Mouse (Mus musculus): ENCODE results near the gene Erbb4.

Gene Erbb4

GRCm38 (mm10) chr1:68089623-68090022, 1018.2 kb downstream of the Erbb4 start:
- DNase-seq (ENCODE audit: low spot score in 2 of 2): no peak

GRCm38 (mm10) chr1:68056494-68056893, 1051.4 kb downstream of the Erbb4 start:
- DNase-seq (ENCODE audit: low spot score in 2 of 2): no peak

GRCm38 (mm10) chr1:68054715-68055114, 1053.1 kb downstream of the Erbb4 start:
- no peak for DNase-seq (ENCODE audit: low spot score in 2 of 2)

GRCm38 (mm10) chr1:68049856-68050255, 1058.0 kb downstream of the Erbb4 start:
- no peak for DNase-seq (ENCODE audit: low spot score in 2 of 2)

DNA sequence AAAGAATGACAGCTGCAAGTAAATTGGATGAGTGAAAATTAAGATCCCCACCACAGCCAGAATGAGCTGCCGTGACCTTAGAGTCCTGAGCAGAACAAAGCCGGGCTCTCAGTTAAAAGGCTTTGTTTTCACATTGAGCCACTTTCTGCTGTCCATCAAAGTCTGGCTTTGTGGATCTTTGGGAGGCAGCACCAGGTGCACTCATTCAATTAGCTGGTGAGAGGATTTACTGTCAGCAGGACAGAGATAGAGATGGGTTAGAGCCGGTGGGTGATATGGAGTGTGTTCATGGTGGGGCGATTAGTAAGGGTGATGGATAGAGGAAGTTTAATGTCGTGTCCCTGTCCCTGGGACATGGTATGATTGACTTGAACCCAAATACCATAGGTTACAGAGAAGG, 1060.7 kb downstream of the Erbb4 start:
- DNase-seq (ENCODE audit: low spot score in 2 of 2): no peak

GRCm38 (mm10) chr1:68046551-68046970, 1061.3 kb downstream of the Erbb4 start:
- no peak for DNase-seq (ENCODE audit: low spot score in 2 of 2)

DNA sequence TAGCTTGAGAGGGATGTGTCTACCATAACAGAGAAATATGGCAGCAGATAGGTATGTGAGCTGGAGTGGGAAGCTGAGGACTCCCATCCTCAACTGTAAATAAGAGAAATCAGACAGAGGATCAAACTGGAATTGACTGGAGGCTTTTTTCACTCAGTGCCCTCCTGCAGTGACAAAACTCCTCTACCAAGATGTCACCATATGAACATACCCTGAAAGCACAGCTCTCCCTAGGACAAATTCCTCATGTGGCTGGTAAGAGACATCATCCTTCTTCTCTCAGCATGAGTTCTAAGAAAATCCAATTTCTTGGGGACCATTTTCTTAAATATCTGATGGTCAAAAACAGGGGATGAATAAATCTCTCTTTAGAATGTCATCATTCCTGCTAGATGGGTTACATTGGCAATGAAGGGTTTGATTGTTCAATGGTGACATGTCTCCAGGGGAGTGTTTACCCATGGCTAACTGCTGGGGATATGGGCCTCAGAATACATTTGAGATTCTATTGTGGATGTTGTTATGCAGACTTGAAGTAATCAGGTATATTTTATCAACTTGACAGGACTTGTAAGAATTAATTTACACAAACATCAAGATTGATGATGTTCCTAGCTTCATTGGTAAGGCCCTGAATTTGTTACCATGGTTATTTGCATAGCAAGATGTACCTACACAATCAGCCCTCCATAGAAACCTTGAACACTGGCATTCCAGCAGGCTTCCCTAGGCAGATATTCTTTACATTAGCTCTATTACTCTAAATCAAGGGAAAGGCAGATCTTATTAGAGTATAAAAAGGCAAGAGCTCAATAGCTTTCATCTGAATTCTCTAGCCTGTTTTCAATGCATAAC, 1083.5 kb downstream of the Erbb4 start:
- DNase-seq (ENCODE audit: low spot score in 2 of 2): no peak

DNA sequence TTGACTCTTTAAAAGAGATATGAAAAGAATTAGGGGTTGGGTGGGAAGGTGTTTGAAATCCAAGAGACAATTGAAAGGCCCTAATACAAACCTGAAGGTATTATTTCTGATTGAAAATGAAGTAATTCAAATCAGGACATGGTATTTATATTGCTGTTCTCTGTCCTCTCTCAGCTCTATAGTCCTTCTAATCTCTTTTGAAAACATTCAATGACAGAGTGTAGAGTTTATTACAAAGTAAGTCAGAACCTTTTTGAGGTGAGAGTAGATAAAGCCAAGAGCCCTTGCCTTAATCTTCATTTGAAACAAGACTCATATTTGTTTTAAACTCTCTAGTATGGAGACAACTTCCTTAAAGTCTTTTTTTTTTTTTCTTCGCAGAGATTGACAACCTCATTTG, 1087.8 kb downstream of the Erbb4 start:
- no peak for DNase-seq (ENCODE audit: low spot score in 2 of 2)

DNA sequence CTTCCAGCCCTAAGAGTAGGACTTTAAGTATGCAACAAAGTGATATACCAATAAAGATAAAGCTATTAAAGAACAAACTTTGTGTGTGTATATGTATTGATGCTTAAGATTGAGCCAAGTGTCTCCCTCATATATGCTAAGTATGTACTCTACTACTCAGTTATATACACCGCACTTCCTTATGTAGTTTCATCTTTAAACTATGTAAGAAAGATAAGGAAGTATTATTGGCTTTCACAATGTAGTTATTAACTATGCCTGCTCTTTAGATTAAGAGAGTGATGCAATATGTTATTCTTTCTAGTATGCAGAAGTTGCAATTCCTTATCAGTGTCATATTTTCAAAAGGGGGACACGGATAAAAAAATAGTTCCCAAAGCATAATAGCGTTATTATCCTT, 1088.2 kb downstream of the Erbb4 start:
- no peak for DNase-seq (ENCODE audit: low spot score in 2 of 2)

Data from spleen, postnatal 10 days (tissue).